Mouse (Mus musculus): ENCODE results near the gene Eva1b. TPM values are rescaled to one million over a fixed set of nuclear protein-coding genes. Genes with fewer than 3 reads are reported as not detected.

Eva1b gene
- polyA plus RNA-seq, 1 experiment = 51.6 TPM

DNA sequence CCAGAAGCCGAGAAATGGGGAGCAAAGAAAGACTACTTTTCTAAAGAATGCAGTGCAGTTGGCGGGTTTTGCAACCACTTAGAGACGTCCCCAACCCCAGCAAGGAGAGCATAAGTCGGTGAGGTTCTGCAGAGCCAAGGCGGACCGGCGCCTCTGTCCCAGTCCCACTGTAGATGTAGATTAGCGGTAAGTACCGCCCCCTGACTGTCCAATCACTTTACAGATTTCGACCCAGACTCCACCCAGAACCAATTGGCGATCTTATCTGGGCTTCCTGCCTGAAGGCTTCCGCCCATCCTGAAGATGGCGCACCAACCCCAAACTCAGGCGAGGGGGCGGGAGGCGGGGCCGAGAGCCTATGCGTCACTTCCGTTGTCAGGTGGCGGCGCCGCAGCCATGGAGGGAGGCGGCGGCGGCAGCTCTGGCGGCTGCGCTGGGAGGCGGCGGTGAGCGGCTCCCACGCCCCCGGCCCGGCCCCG lies 43.9 kb upstream of the Eva1b start, which contains the start of gene Stk40:
Gene Stk40, plus strand, starts transcription at position 368 of the 479 bp plus-strand sequence.
- Histone ChIP-seq H3ac (ENCODE audit: control insufficient read depth, insufficient read length, low read depth) (peak within 1 kb of the TSS; percentile 83), H3K79me3 (ENCODE audit: low read depth) (peaks cover 46% of the 10 kb centered on the region), H3K36me3 (ENCODE audit: control insufficient read depth, insufficient read depth) (peaks cover 6% of the 10 kb centered on the region), H3K79me2 (ENCODE audit: control insufficient read depth, insufficient read depth) (peaks cover 66% of the 10 kb centered on the region), H3K27me3 (ENCODE audit: control insufficient read depth, insufficient read depth, insufficient read length) (no peaks in the 10 kb centered on the region), H3K4me3 (ENCODE audit: insufficient read depth, poor library complexity, severe bottlenecking) (peak within 1 kb of the TSS; percentile 77)
- TF ChIP-seq CTCF (IDR thresholded peaks at IDR 0.05; ENCODE audit: control insufficient read depth, insufficient read depth, insufficient read length) (peak; percentile 49), FOSL1 (IDR thresholded peaks at IDR 0.05; ENCODE audit: insufficient read depth, low read length, poor library complexity, severe bottlenecking) (no peak)

- Histone ChIP-seq H3ac (ENCODE audit: control insufficient read depth, insufficient read length, low read depth) (peak overlapping the region; percentile 83), H3K36me3 (ENCODE audit: control insufficient read depth, insufficient read depth) (no peaks in the 10 kb centered on the region), H3K79me3 (ENCODE audit: low read depth) (peaks cover 46% of the 10 kb centered on the region), H3K27me3 (ENCODE audit: control insufficient read depth, insufficient read depth, insufficient read length) (no peaks in the 10 kb centered on the region), H3K79me2 (ENCODE audit: control insufficient read depth, insufficient read depth) (peaks cover 66% of the 10 kb centered on the region), H3K4me3 (ENCODE audit: insufficient read depth, poor library complexity, severe bottlenecking) (peak overlapping the region; percentile 77)
- TF ChIP-seq USF1 (IDR thresholded peaks at IDR 0.05; ENCODE audit: low read depth) (no peak), CEBPB (IDR thresholded peaks at IDR 0.05; ENCODE audit: low read depth) (no peak), CTCF (IDR thresholded peaks at IDR 0.05; ENCODE audit: control insufficient read depth, insufficient read depth, insufficient read length) (no peak), MAX (IDR thresholded peaks at IDR 0.05) (no peak), FOSL1 (IDR thresholded peaks at IDR 0.05; ENCODE audit: insufficient read depth, low read length, poor library complexity, severe bottlenecking) (no peak), MYOD1 (IDR thresholded peaks at IDR 0.05; ENCODE audit: control insufficient read depth, insufficient read length, low read depth) (no peak), MYOG (IDR thresholded peaks at IDR 0.05; ENCODE audit: control insufficient read depth, extremely low read depth, insufficient read length) (no peak)
Observed at GRCm38 (mm10) chr4:126104261-126105075, 43.1 kb upstream of the Eva1b start.

DNA sequence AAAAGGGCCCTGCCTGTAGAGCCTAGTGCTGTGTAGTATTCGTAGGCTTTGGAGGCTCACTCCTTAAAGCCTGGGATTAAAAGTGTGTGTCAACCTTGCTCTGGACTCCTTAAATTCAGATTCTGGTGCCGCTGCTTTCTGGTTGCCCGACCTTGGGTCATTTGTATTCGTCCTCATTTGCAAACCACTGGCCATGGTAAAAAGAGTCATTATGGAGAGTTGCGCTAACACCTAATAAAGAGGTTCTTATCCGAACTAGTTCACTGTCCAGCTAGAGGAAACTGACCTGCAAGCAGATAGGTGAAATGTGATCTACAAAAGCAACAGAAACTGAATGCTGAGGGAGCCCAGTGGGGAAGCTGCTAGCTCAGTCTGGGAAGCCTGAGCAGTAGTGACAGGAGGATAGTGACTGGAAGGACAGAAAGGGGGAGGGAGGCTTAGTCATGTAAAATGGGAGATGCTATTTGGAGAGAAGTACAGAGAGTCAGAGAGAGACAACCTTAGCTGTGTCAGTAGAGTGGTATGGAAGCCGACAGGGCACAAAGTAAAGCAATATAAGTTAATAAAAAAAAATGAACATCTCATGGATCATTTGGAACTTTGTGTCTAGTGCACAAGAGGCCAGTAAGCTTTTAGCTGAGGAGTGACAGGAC lies 42.3 kb upstream of the Eva1b start:
- peak overlapping the region; percentile 77 for H3K4me3 ChIP-seq (ENCODE audit: insufficient read depth, poor library complexity, severe bottlenecking)
- TF ChIP-seq CEBPB (IDR thresholded peaks at IDR 0.05; ENCODE audit: low read depth) = no peak
- no peak for TF ChIP-seq MYOG (IDR thresholded peaks at IDR 0.05; ENCODE audit: control insufficient read depth, extremely low read depth, insufficient read length)
- TF ChIP-seq USF1 (IDR thresholded peaks at IDR 0.05; ENCODE audit: low read depth) = no peak
- no peak for TF ChIP-seq MAX (IDR thresholded peaks at IDR 0.05)
- TF ChIP-seq CTCF (IDR thresholded peaks at IDR 0.05; ENCODE audit: control insufficient read depth, insufficient read depth, insufficient read length) = no peak
- TF ChIP-seq FOSL1 (IDR thresholded peaks at IDR 0.05; ENCODE audit: insufficient read depth, low read length, poor library complexity, severe bottlenecking) = no peak
- no peak for TF ChIP-seq MYOD1 (IDR thresholded peaks at IDR 0.05; ENCODE audit: control insufficient read depth, insufficient read length, low read depth)
- H3K36me3 ChIP-seq (ENCODE audit: control insufficient read depth, insufficient read depth) = no peaks in the 10 kb centered on the region
- H3K79me3 ChIP-seq (ENCODE audit: low read depth) = peaks cover 46% of the 10 kb centered on the region
- H3ac ChIP-seq (ENCODE audit: control insufficient read depth, insufficient read length, low read depth) = peak overlapping the region; percentile 27
- peaks cover 67% of the 10 kb centered on the region for H3K79me2 ChIP-seq (ENCODE audit: control insufficient read depth, insufficient read depth)
- no peaks in the 10 kb centered on the region for H3K27me3 ChIP-seq (ENCODE audit: control insufficient read depth, insufficient read depth, insufficient read length)

GRCm38 (mm10) chr4:126108061-126108740 lies 39.3 kb upstream of the Eva1b start:
- no peak for TF ChIP-seq FOSL1 (IDR thresholded peaks at IDR 0.05; ENCODE audit: insufficient read depth, low read length, poor library complexity, severe bottlenecking)
- no peak for TF ChIP-seq MYOG (IDR thresholded peaks at IDR 0.05; ENCODE audit: control insufficient read depth, extremely low read depth, insufficient read length)
- TF ChIP-seq MYOD1 (IDR thresholded peaks at IDR 0.05; ENCODE audit: control insufficient read depth, insufficient read length, low read depth) = no peak
- Histone ChIP-seq H3K79me2 (ENCODE audit: control insufficient read depth, insufficient read depth) (peaks cover 79% of the 10 kb centered on the region), H3K27me3 (ENCODE audit: control insufficient read depth, insufficient read depth, insufficient read length) (no peaks in the 10 kb centered on the region), H3K4me3 (ENCODE audit: insufficient read depth, poor library complexity, severe bottlenecking) (no peak overlapping the region), H3ac (ENCODE audit: control insufficient read depth, insufficient read length, low read depth) (no peak overlapping the region), H3K79me3 (ENCODE audit: low read depth) (peaks cover 62% of the 10 kb centered on the region), H3K36me3 (ENCODE audit: control insufficient read depth, insufficient read depth) (no peaks in the 10 kb centered on the region)

DNA sequence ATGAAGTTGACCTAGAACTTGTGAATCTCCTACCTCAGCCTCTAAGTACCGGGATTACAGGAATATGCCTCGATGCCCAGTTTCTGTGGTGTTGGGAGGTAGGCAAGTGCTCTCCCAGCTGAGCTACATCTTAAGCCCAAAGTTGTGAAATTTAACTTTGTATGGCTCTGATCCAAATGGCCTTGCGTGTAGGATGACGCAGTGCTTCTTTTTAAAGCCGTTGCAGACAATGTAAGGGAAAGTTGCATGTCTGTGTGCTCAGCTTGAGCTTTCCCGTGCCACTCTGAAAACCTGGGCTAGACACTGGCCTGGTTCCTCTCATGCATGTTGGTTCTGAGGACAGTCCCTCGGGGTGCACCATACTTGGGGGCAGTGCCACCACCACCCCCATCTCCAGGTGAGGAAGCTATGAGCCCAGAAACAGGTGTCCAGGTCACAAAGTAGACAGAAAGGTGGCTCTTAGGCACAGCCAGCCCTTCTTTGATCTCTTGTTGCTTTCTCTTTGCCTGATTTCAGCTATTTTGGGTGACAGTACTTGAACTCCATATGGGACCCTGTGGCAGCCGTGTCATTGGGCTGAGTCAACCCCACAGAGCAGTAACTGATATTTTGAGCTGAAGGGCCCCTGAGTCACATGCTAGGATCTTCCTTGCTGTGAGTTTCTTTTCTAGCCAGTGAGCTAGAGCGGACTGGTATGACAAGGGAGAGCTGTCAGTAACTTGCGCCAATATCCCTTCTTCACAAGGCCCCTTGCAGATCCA lies 37.8 kb upstream of the Eva1b start:
- H3K79me2 ChIP-seq (ENCODE audit: control insufficient read depth, insufficient read depth) = peaks cover 86% of the 10 kb centered on the region
- no peak overlapping the region for H3K4me3 ChIP-seq (ENCODE audit: insufficient read depth, poor library complexity, severe bottlenecking)
- TF ChIP-seq MYOG (IDR thresholded peaks at IDR 0.05; ENCODE audit: control insufficient read depth, extremely low read depth, insufficient read length) (no peak), MYOD1 (IDR thresholded peaks at IDR 0.05; ENCODE audit: control insufficient read depth, insufficient read length, low read depth) (peak; percentile 21), USF1 (IDR thresholded peaks at IDR 0.05; ENCODE audit: low read depth) (peak; percentile 41), MAX (IDR thresholded peaks at IDR 0.05) (peak; percentile 34)
- H3ac ChIP-seq (ENCODE audit: control insufficient read depth, insufficient read length, low read depth) = peak overlapping the region; percentile 68
- H3K79me3 ChIP-seq (ENCODE audit: low read depth) = peaks cover 62% of the 10 kb centered on the region
- H3K36me3 ChIP-seq (ENCODE audit: control insufficient read depth, insufficient read depth) = peaks cover 6% of the 10 kb centered on the region
- H3K27me3 ChIP-seq (ENCODE audit: control insufficient read depth, insufficient read depth, insufficient read length) = no peaks in the 10 kb centered on the region
